Mouse (Mus musculus): ENCODE measurements around the gene Oat.

Oat gene

DNA sequence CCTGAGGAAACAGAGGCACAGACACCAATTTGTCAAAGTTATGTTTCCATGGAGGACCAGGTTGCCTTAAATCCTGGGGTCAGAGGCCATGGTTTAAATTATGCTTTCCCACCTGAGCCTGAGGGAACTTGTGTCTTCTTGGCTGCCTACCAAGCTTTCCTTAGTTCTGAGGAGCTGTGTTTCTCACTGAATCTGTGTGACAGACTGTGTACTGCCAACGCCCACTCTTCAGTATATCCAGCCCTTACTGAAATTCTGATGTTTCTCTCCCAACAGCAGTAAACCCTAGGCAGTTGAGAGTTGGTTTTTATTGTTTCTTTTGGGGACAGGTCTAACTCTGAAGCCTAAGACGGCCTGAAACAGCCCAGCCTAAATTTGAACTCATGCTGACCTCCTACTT is 17.6 kb upstream of the Oat start:
- DNase-seq (ENCODE audit: low spot score): no peak

DNA sequence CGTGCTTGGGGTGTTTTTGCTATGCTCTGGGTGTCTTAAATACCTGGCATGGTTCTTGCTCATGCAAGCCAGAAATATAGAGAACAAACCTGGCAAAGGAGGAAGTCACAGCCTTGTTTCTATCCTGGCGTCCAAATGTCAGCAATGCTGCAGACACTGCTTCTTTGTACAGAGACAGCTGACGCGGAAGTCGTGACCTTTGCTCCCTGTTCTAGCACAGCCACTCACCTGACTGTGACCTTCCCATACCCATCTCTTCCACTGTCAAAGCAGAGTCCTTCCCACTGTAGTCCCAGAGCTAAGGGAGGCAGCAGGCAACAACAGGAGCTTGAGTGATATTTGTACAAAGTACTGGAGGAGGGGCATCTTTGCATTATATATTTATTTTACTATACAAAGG is 13.4 kb upstream of the Oat start:
- DNase-seq (ENCODE audit: low spot score): no peak

DNA sequence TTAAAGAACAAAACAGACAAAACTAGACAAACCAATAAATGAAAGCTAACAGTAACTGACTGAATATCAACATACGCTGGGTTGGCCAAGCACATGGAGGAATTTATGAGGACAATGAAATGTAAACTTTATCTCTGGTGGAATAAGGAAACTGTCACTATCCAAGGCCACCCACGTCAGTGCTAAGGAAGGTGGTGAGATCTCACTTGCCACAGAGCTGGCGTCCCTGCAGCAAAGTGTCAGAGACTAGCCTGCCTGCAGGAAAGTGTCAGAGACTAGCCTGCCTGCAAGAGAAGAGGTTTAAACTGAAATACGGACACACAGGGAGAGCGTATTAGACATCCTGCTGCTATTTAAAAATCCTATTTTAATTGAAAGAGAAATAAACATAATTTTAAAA is 11.0 kb upstream of the Oat start:
- DNase-seq (ENCODE audit: low spot score): no peak

DNA sequence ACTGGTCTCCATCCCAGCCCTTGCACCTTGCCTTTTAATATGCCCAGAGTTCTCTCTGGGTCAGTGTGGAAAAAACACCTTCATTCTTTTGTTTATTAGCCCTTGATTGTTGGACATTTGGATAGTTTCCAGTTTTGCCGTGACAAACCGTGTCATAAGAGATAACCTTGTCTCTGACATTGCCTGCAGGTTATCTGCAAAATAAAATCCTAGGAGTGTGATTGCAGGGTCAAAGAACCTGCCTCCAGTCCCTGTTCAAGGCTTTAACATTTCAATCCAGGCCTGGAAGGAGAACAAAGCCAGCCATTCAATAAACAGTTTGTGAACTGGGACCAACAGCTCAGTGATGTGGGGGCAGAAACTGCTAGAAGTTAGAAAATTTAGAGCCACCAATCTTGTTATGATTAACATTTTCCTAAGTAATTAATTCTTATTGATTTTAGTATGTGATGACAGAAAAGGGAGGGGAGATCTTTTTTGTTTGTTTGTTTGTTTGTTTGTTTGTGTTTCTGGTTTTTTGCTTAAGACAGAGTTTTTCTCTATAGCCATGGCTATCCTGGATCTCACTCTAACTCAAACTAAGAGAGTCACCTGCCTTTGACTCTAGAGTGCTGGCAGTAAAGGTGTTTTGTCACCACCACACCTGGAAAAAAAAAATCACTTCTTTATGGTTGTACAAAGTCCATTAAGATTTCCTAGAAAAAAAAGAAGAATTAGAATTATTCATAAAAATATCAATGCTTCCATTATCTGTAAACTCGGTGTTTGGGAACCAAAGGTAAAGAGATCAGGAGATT is 9.7 kb upstream of the Oat start:
- no peak for DNase-seq (ENCODE audit: low spot score)

DNA sequence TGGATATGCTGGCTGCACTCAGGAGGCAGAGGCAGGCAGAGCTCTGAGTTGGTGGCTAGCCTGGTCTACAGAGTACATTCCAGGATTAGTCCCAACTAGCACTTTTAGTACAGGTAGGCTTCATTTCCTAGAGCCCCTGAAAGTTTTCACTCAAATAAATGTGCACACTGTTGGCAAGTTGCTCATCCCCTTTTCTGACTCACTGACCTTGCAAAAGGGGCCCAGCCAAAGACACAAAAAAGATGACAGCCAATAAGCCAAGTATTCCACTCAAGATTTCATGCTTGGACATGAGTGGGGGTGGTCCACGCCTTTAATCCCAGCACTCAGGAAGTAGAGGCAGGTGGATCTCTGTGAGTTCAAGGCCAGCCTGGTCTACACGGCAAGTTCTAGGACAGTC is 5.2 kb upstream of the Oat start:
- no peak for DNase-seq (ENCODE audit: low spot score)

DNA sequence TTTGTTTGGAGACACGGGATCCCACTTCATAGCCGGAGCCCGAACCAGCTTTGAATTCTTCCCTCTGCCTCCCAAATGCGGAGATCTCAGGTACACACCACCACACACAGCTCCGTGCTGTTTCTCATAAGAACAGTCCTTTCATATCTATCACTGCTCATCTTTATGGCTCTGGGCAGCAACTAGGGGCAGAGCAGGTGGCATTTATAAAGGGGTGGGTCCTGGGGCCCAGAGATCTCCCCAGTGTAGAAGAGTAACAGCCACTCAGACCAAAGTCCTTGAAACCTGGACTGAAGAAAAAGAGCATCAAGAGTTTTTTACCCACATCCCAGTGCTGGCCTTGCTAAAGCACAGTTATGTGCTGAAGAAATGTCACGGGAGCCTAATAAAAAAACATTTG is 4.3 kb upstream of the Oat start:
- DNase-seq (ENCODE audit: low spot score): no peak

DNA sequence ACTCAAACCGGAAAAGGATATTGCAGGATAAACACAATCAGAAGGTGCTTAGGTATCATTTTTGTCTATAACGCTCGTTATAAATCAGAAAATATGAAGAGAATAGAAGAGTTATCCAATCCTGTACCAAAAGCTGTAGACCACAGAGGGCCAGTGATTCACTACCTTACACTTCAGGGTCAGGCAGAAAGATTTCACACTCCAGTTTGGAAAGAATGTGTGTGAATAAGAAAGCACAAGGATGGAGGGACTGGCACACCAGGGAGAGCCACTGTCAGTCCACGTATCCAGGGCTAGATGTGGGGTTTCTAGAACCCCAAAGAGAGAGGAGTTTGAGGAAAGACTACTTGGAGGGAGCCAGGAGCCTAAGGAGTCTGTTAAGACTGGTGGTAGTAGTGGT is 693 bp upstream of the Oat start:
- DNase-seq (ENCODE audit: low spot score): no peak

DNA sequence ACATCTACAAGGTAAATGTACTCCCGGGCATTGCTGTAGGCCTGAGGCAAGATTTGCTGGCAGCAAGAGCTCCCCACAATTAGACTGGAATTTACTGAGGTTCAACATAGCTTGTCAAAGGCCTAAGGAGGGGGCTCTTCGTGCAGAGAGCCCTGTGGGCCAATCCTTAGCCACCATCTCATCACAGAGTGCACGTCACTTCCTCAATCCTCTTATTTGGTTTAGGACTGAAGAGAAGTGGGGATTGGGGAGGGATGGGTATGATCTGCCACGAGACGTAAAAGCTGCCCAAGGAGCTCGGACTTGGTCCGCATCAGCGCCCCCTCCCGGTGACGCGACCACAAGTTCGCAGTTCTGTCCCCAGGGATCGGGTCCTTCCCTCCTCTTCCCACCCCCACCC is 575 bp downstream of the Oat start:
- DNase-seq (ENCODE audit: low spot score): no peak

DNA sequence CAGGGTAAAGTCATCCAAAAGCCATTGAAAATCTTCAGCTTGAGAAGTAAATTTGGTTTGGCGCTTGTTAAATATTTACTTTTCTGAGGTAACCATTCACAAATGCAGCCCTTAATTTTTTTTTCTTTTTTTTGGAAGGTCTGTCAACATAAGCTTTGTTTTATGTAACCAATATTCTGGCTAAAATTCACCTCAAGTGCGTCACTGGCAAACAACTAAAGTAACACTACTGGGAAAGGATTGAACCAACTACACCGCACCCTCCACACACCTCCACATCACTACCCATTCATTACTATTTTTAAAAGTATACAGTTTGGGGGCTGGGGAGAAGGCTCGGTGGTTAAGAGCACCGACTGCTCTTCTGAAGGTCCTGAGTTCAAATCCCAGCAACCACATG is 1.6 kb downstream of the Oat start:
- no peak for DNase-seq (ENCODE audit: low spot score)

DNA sequence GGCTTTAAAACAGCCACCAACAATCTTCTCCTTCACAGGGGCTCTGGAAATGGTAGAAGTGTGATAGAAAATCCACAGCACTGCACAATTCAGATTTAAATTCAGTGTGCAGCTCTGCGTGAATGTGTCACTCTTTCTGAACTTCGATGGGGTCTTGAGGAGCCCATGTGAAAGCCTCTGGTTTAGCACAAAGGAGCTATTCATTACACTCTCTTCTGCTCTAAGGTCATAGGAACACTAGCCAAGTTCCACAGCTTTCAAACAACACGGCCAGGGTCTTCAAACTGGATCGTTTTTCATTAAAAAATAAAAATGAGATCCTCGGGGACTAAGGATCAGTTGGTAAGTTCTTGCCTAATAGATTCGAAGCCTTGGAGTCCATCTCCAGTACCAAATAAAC is 3.0 kb downstream of the Oat start:
- no peak for DNase-seq (ENCODE audit: low spot score)

DNA sequence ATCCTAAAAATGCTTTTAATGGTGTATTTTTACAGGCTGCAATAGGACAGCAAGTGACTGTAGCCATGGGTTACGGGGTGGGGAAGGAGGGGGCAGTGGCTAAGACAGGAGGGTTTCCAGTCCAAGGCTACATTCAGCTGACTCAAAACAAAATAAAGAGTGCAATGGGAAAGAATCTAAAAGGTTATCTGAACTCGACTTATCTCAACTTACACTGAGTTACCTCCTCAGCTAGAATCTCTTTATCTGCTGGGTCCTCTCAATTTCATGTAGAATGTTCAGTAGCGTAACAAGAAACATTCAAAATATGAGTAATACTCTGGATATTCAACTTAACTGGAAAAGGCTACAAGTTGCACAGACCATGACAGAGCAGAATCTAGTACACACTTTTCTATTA is 3.5 kb downstream of the Oat start:
- DNase-seq (ENCODE audit: low spot score): no peak

DNA sequence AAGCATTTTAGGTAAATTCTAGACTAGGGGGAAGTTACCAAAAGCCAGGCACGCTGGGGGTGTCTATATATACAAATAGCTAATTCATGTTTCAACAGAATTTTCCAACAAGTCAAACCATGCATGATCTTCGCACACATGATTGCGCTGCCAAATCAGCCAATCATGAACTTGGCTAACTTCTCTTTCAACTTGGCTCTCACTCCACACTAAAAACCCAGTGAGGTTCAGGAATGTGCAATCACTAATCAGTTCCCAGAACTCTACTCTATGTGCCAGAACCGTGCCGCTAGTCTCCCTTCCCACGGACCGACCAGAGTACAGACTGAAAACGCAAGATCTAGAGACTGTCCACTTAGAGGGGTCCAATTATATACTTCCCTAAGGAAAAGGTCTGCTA is 4.7 kb downstream of the Oat start:
- no peak for DNase-seq (ENCODE audit: low spot score)

DNA sequence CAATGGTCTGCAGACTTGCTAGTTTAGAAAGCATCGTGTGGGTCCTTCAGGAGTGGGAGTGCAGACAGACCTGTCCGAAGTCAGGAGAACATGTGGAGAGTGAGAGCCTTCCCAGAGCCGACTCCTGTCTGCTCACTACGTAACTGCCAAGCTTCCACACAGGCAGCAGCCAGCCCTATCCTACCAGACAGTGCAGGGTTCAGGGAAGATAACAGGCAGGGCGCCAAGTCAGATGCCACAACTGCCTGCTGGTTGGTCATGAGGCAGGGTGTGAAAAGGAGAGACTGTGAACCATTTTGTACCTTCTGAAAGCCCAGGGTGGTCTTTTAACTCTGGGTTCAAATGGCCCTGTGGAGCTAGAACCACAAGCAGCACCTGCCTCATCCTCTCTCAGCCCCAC is 6.1 kb downstream of the Oat start:
- no peak for DNase-seq (ENCODE audit: low spot score)

DNA sequence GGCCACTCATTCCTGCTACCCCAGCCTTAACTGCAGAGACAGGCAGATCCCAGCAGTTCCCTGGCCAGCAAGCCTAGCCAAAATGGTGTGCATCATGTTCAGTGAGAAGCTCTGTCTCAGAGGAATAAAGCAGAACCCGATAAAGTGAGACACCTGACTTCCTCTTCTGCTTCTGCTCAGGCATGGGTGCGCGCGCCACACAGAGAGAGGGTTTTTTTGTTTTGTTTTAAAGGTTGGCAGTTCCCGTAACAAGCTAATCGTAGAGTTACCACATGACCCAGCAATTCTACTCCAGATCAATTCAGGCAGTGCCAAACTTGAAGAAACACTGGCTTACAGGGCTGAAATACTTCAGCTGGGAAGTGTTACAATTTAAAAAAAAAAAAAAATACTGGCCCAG is 7.4 kb downstream of the Oat start:
- no peak for DNase-seq (ENCODE audit: low spot score)

DNA sequence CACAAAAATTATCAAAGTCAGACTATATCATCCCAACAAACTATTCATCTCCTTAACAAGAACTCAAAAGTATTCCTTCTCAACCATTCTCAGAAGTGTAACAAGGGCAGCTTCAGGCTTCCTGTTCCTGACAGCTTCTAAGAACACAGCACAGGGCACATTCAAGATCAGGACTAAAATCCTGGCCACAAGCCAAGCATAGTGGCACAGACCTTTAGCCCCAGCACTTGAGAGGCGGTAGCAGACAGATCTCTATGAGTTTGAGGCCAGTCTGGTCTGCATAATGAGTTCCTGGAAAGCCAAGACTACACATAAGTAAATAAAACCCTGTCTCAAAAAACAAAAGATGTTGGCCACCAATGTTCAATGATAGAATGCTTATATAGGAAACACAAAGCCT is 10.4 kb downstream of the Oat start:
- DNase-seq (ENCODE audit: low spot score): no peak

DNA sequence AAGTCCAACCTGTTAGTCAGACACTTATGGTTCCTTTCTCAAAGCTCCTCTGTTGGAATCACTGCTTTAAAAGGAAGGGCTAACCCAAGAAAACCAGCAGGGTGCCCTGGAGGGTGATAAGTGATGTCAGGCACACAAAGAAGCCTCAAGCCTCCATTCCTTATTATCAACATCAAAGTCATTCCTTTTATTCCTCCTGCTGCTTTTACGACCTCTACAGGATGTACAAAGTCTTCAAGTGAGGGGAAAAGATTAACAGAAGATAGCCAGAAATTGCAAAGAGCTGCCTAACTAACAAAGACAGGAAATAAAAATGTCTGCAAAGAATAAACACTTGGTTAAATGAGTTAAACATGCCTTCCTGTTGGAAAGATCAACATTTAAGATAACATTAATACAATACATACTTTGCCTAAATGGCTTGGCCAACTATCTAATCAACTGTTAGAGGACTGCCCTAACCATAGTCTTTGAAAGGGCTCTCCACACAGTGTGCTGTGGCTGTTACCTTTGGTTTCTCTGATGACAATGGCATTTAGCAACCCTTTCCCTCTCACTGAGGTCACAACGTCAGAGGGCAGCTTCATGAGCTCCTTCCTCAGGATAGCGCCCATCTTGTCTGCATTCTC is 16.9 kb downstream of the Oat start:
- no peak for DNase-seq (ENCODE audit: low spot score)

DNA sequence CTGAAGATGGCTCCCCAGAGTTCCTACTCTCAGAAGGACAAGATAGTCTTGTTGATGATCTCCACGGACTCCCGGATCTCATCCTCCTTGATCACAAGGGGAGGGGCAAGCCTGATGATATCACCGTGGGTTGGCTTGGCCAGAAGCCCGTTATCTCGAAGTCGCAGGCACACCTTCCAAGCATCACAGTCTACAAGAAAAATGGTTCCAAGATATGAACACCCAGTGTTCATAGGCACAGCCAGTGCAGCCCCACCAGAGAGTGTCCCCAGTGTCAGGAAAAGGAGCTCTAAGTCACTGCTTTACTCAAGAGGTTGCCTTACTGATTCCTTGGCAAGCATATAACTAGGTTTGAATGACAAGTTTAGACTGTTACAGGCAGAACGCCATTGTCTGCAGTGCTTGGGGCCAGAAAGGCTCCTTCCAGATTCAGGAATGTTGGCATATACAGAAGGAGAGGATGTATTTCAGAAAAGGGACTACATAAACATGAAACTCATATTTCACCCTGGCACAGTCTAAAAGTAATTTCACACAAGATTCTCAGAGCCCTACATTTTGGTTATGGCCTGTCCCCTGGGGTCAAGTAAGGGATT is 18.0 kb downstream of the Oat start:
- DNase-seq (ENCODE audit: low spot score): no peak

DNA sequence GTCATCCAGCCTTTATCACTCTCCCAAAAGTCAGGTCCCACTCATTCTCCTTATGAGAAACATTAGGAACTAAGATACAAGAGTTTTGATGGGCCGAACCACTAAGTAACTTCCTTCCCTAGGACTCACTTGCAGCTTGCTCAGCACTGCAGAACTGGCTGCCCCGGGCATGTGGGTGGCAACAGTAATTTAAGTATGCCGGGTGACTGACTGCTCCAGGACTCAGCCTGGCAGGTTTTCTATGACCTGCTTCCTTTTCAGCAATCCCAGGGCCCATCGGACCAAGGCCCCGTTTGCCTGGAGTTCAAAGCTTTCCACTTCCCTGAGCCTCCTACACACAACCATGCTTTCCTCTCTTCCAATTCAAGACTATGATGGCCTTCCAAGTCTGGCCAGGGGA is 19.6 kb downstream of the Oat start:
- DNase-seq (ENCODE audit: low spot score): no peak

DNA sequence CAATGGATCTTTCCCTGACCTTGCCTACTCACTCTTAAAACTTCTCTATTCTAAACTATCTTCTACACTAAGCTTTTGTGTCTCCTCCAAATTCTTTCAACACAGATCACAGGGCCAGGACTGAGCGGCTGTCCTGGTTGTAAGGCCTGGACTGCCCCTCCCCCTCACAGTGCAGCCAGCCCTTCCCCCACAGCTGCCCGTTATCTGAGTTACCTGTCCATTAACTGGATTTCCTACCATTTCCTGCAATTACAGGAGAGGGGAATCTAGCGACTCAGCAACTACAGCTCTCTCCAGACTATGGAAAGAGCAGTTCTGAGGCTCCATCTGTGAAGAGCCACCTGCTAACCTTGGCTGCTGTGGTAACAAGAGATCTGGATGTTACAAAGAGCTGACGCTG is 20.3 kb downstream of the Oat start:
- no peak for DNase-seq (ENCODE audit: low spot score)

DNA sequence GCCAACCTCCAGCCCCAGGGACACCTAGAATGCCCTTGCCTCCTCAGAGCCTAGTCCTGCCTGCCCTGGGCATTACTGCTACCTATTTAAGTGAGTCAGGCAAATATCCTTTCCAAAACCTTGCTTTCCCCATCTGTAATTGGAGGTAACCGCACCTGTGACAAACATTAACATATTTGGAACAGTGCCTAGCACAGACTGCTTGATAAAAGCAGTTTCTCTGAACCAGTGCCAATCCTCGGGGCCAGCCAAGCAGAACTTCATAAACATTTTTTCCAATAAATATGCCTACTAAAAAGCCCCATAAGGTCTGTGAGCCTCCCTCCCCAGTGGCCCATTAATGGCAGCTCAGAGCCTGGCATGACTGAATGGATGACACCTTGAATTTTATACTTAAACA is 22.1 kb downstream of the Oat start:
- no peak for DNase-seq (ENCODE audit: low spot score)

DNA sequence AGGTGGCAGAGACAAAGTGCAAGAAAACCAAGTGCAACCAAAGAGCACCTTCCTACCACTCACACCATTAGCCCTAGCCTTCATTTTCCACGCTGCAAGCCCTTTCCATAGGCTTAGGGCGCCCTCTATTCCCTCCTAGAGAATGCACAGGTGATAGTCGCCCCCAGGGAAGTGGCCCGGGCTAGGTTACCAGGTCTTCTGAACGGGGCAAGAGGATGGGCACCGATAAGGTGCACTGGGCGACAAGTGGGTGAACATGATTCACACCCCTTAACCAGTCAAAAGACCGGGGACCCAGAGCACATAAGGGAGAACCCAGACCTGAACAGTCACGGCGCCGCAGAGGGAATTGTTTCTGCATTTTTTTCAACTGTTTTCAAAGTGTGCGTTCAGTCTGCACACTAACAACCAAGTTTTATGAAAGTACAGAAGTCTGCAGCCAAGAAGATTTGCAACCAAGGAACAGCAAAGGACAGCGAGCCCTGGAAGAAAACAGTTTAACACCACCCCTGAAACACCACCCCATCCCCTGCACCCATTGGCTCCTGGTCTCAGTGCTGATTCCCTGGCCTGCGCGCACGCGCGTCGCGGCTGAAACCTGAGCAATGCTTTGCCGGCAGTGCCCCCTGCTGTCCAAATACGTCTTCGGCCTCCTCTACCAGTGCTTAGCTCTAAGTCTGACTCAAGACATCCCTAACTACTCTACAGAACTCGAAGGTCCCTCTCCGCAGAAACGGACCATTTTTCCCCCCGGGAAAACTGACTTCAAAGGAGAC is 24.7 kb downstream of the Oat start:
- DNase-seq (ENCODE audit: low spot score): peak; percentile 96

DNA sequence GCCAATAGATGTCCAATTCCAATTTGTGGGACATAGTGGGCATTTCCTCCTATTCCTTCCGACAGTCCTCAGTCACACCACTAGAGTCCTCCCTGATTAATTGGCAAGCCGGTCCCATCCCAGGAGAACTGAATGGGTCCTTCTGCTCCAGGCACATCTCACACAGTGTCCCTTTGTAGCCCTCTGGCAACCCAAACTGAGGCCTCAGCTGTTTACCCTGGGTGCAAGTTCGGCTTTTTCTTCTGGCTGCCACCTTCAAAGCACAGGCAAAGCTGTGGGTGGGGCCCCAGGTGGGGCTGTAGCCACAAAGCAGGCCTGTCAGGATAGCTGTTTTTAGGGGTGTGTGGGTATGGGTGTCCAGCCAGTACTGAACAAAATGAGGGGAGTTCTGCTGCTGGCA is 29.1 kb downstream of the Oat start:
- DNase-seq (ENCODE audit: low spot score): no peak

DNA sequence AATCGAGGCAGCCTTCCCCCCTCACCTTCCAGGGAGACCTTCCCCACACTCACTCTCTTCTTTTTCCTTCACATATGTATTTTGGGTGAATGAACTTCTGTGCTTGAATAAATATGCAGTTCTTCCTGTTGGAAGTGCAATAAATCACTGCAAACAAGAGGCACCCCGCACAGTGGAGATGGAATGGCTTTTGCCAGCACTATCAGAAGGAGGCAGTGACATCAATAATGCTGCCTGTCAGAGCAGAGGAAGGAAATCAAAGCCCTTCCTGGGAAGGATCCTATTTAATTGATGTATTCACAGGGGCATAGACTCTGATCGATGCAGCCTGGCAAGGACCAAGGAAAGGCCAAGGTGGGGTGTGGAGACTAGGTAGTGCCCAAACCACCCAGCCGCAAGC is 33.8 kb downstream of the Oat start:
- no peak for DNase-seq (ENCODE audit: low spot score)
